Mouse (Mus musculus) kidney, postnatal 0 days (tissue): ENCODE results near the gene Cckar. TPM values are rescaled to one million over a fixed set of nuclear protein-coding genes. Genes with fewer than 3 reads are reported as not detected.

Experiments
- ATAC-seq: fragments of 200-750 bp; cut with Nextera tagmentation; replicated peaks from 2 replicates; pipeline ENCODE4 v1.8.0; 2017; ENCODE audit warnings: low read depth, moderate number of reproducible peaks, moderate TSS enrichment, moderate library complexity; ENCODE audit not compliant: low FRiP score
- DNase-seq: peaks from one replicate; pipeline ENCODE4 v3.0.0-alpha.2; 2016; ENCODE audit warnings: low spot score
- H3K27ac ChIP-seq: fragments of 300-500 bp; sonication (generic); 2 replicates; pipeline ENCODE4 v1.5.1; 2014; ENCODE audit warnings: mild to moderate bottlenecking
- H3K27me3 ChIP-seq: fragments of 300-500 bp; sonication (generic); 2 replicates; pipeline ENCODE4 v1.6.1; 2014; ENCODE audit warnings: low read length, mixed read lengths; ENCODE audit not compliant: insufficient read depth
- H3K36me3 ChIP-seq: fragments of 300-500 bp; sonication (generic); 2 replicates; pipeline ENCODE4 v1.6.1; 2014; ENCODE audit warnings: low read length, mixed read lengths; ENCODE audit not compliant: insufficient read depth
- H3K4me1 ChIP-seq: fragments of 300-500 bp; sonication (generic); replicated peaks from 2 replicates; pipeline ENCODE4 v1.6.1; 2014; ENCODE audit warnings: antibody characterized with exemption, low read length, mixed read lengths; ENCODE audit not compliant: insufficient read depth
- H3K4me2 ChIP-seq: fragments of 300-500 bp; sonication (generic); 2 replicates; pipeline ENCODE4 v1.6.1; 2014; ENCODE audit warnings: mild to moderate bottlenecking, low read length, moderate library complexity, mixed read lengths
- H3K4me3 ChIP-seq: fragments of 300-500 bp; sonication (generic); replicated peaks from 2 replicates; pipeline ENCODE4 v1.5.1; 2014; ENCODE audit warnings: low read depth, low read length
- H3K9ac ChIP-seq: fragments of 300-500 bp; sonication (generic); 2 replicates; pipeline ENCODE4 v1.6.1; 2014; ENCODE audit warnings: low read depth, low read length
- H3K9me3 ChIP-seq: fragments of 300-500 bp; sonication (generic); replicated peaks from 2 replicates; pipeline ENCODE4 v1.6.1; 2016; ENCODE audit warnings: low read length, inconsistent platforms, mixed read lengths
- CTCF ChIP-seq: IDR thresholded peaks from 2 replicates; pipeline ENCODE4 v1.5.1; 2016; ENCODE audit warnings: antibody characterized with exemption, low read depth, mild to moderate bottlenecking, moderate library complexity
- WGBS: fragments of 180-500 bp; shearing (Covaris S2); extraction: QIAGEN DNeasy Blood & Tissue Kit; methylation state at CpG from one replicate; pipeline ENCODE4 v1.1.7; 2014; 5-methylcytosine and 5-hydroxymethylcytosine counted together
- polyA plus RNA-seq: library from polyadenylated mRNA; unstranded; fragments of >200 nt; fragmentation: Nextera tagmentation; extraction: Ambion mirVana; gene quantifications from 2 replicates; pipeline ENCODE4 v1.2.1, GENCODE M21; 2015

The Cckar gene
- polyA plus RNA-seq, 1 experiment from 2014 or later = 9.1 TPM

GRCm38 (mm10) chr5:53711277-53711676 lies 3.8 kb upstream of the Cckar start:
- Histone ChIP-seq H3K9me3 (no peaks in the 10 kb centered on the region), H3K4me1 (peaks cover 3% of the 10 kb centered on the region; the same call in 1 of the 2 replicates), H3K4me2 (no peak overlapping the region), H3K9ac (no peak overlapping the region), H3K4me3 (no peak overlapping the region), H3K36me3 (no peaks in the 10 kb centered on the region), H3K27ac (no peak overlapping the region), H3K27me3 (no peaks in the 10 kb centered on the region)
- TF ChIP-seq CTCF = no peak
- 70% methylated on average over 9 of the region's 9 CpGs for WGBS
- no peak for ATAC-seq
- DNase-seq = no peak

GRCm38 (mm10) chr5:53708191-53708590 lies 686 bp upstream of the Cckar start:
- H3K4me1 ChIP-seq = peaks cover 3% of the 10 kb centered on the region; the same call in 1 of the 2 replicates
- no peaks in the 10 kb centered on the region for H3K27me3 ChIP-seq
- H3K27ac ChIP-seq = no peak overlapping the region
- H3K36me3 ChIP-seq = no peaks in the 10 kb centered on the region
- DNase-seq (no peak), ATAC-seq (no peak)
- no peak overlapping the region for H3K4me2 ChIP-seq
- H3K4me3 ChIP-seq = no peak overlapping the region
- 65% methylated on average over 4 of the region's 4 CpGs for WGBS
- no peak overlapping the region for H3K9ac ChIP-seq
- no peaks in the 10 kb centered on the region for H3K9me3 ChIP-seq
- TF ChIP-seq CTCF = no peak

GRCm38 (mm10) chr5:53702686-53703085 lies 4.8 kb downstream of the Cckar start:
- H3K4me2 ChIP-seq = no peak overlapping the region
- no peak for ATAC-seq
- TF ChIP-seq CTCF = no peak
- H3K9ac ChIP-seq = no peak overlapping the region
- DNase-seq = no peak
- no peak overlapping the region for H3K27ac ChIP-seq
- 90% methylated on average over 14 of the region's 14 CpGs for WGBS
- H3K4me3 ChIP-seq = no peak overlapping the region
- no peaks in the 10 kb centered on the region for H3K9me3 ChIP-seq
- H3K4me1 ChIP-seq = peaks cover 3% of the 10 kb centered on the region; the same call in 1 of the 2 replicates
- H3K27me3 ChIP-seq = no peaks in the 10 kb centered on the region
- no peaks in the 10 kb centered on the region for H3K36me3 ChIP-seq

GRCm38 (mm10) chr5:53697794-53698193 lies 9.7 kb downstream of the Cckar start:
- Histone ChIP-seq H3K4me1 (no peaks in the 10 kb centered on the region), H3K36me3 (no peaks in the 10 kb centered on the region), H3K27me3 (no peaks in the 10 kb centered on the region), H3K9me3 (no peaks in the 10 kb centered on the region), H3K9ac (no peak overlapping the region), H3K4me3 (no peak overlapping the region), H3K27ac (no peak overlapping the region), H3K4me2 (no peak overlapping the region)
- TF ChIP-seq CTCF = no peak
- ATAC-seq = no peak
- 64% methylated on average over 9 of the region's 9 CpGs for WGBS
- no peak for DNase-seq

GRCm38 (mm10) chr5:53696701-53697100 lies 10.8 kb downstream of the Cckar start:
- ATAC-seq (no peak), DNase-seq (no peak)
- WGBS = 54% methylated on average over 3 of the region's 3 CpGs
- Histone ChIP-seq H3K4me1 (no peaks in the 10 kb centered on the region), H3K27me3 (no peaks in the 10 kb centered on the region), H3K27ac (no peak overlapping the region), H3K4me2 (no peak overlapping the region), H3K4me3 (no peak overlapping the region), H3K9me3 (no peaks in the 10 kb centered on the region), H3K36me3 (no peaks in the 10 kb centered on the region), H3K9ac (no peak overlapping the region)
- TF ChIP-seq CTCF = no peak

GRCm38 (mm10) chr5:53692662-53693061 lies 14.8 kb downstream of the Cckar start:
- TF ChIP-seq CTCF = 0 out of 2 replicates have a peak, but pooled peaks have one; percentile 10

GRCm38 (mm10) chr5:53692100-53692499 lies 15.4 kb downstream of the Cckar start:
- Histone ChIP-seq H3K9ac (no peak overlapping the region), H3K27me3 (no peaks in the 10 kb centered on the region), H3K36me3 (no peaks in the 10 kb centered on the region), H3K27ac (no peak overlapping the region), H3K4me2 (no peak overlapping the region), H3K4me3 (no peak overlapping the region), H3K4me1 (no peaks in the 10 kb centered on the region), H3K9me3 (no peaks in the 10 kb centered on the region)
- WGBS = 78% methylated on average over 8 of the region's 8 CpGs
- no peak for TF ChIP-seq CTCF
- ATAC-seq (no peak), DNase-seq (no peak)

More at GRCm38 (mm10) chr5:53692662-53693061, 14.8 kb downstream of the Cckar start:
- Histone ChIP-seq H3K4me3 (no peak overlapping the region), H3K4me2 (no peak overlapping the region), H3K4me1 (no peaks in the 10 kb centered on the region), H3K9me3 (no peaks in the 10 kb centered on the region), H3K36me3 (no peaks in the 10 kb centered on the region), H3K27me3 (no peaks in the 10 kb centered on the region), H3K9ac (no peak overlapping the region), H3K27ac (no peak overlapping the region)
- no peak for ATAC-seq
- WGBS = 93% methylated on average over 1 of the region's 1 CpGs
- no peak for DNase-seq
